Comparison of ENCODE assay signal across 30 mouse cellular contexts in genomic region chr7:19551634-19552033, GRCm38 (mm10). TPM values are rescaled to one million over a fixed set of nuclear protein-coding genes. Genes with fewer than 3 reads are reported as not detected.
DNase-seq lines count a peak whose midpoint lies in the region; ATAC-seq and TF ChIP-seq lines count a peak whose summit lies in the region.
"Had no signal": no experiment of that assay in that cellular context is flagged by ENCODE, and none has a peak within 500 bp of the region (broad histone marks: within the 10 kb centered on the region; RNA-seq: fewer than 3 reads in every experiment).

No protein-coding gene starts in this region.

- no peak overlapping the region for H3K4me3 ChIP-seq in liver, adult 2 months (ENCODE audit: insufficient read depth, low read depth, low read length)
- no peak overlapping the region for H3K4me3 ChIP-seq in liver, embryonic 11.5 days (ENCODE audit: low read depth, low read length)
- no peak overlapping the region for H3K4me3 ChIP-seq in stomach, embryonic 15.5 days (replicated peaks)
- H3K4me3 ChIP-seq in stomach, postnatal 0 days (ENCODE audit: low read depth, low read length), result no peak overlapping the region
- H3K4me3 ChIP-seq in liver, postnatal 0 days (ENCODE audit: low read depth, low read length), result no peak overlapping the region
- H3K4me3 ChIP-seq: embryonic facial prominence, embryonic 10.5 days; embryonic facial prominence, embryonic 15.5 days; forebrain, embryonic 13.5 days; liver, embryonic 13.5 days; lung, embryonic 15.5 days; midbrain, embryonic 12.5 days had no signal

- 26% methylated on average over 5 of the region's 5 CpGs for WGBS in liver, adult 2 months
- 88% methylated on average over 5 of the region's 5 CpGs for WGBS in liver, embryonic 11.5 days
- 78% methylated on average over 5 of the region's 5 CpGs for WGBS in stomach, embryonic 15.5 days
- 71% methylated on average over 5 of the region's 5 CpGs for WGBS in stomach, postnatal 0 days
- 70% methylated on average over 5 of the region's 5 CpGs for WGBS in liver, postnatal 0 days (ENCODE audit: insufficient replicate concordance)

- TF ChIP-seq CTCF in liver, adult 2 months (IDR thresholded peaks at IDR 0.05; ENCODE audit: low read depth, low read length), result no peak
- no peak for TF ChIP-seq CTCF in stomach, postnatal 0 days (IDR thresholded peaks at IDR 0.05; ENCODE audit: low read depth)
- no peak for TF ChIP-seq CTCF in liver, postnatal 0 days (IDR thresholded peaks at IDR 0.05; ENCODE audit: low read depth)

- DNase-seq in liver, adult 2 months (ENCODE audit: extremely low read depth, low read depth, low spot score), result peak; percentile 82
- no peak for DNase-seq in liver, embryonic 11.5 days (ENCODE audit: low spot score)
- DNase-seq in stomach, postnatal 0 days (ENCODE audit: low spot score), result no peak
- no peak for DNase-seq in liver, postnatal 0 days
- no peak for DNase-seq in cerebellum, adult 11 months
- DNase-seq: adrenal gland, adult 8-10 months; cerebellum, adult 8-10 months; cerebellum, postnatal 25 days; gastrocnemius, postnatal 14 days; heart, adult 18-20 months; kidney, adult 8-10 months; kidney, postnatal 4 days; layer of hippocampus, postnatal 36 days; left cerebral cortex, postnatal 4 days; liver, embryonic 13.5 days; thymus, postnatal 4 days had no signal

- H3K4me1 ChIP-seq in liver, adult 2 months (ENCODE audit: control insufficient read depth, insufficient read depth, low read length), result peaks cover 44% of the 10 kb centered on the region
- peaks cover 14% of the 10 kb centered on the region for H3K4me1 ChIP-seq in liver, embryonic 11.5 days (replicated peaks; ENCODE audit: control insufficient read depth, insufficient read depth, low read length)
- peaks cover 30% of the 10 kb centered on the region; the same call in 1 of the 2 replicates for H3K4me1 ChIP-seq in stomach, embryonic 15.5 days
- H3K4me1 ChIP-seq in stomach, postnatal 0 days (replicated peaks; ENCODE audit: control insufficient read depth, insufficient read depth), result no peaks in the 10 kb centered on the region
- peaks cover 37% of the 10 kb centered on the region for H3K4me1 ChIP-seq in liver, postnatal 0 days (ENCODE audit: insufficient read depth)
- H3K4me1 ChIP-seq: midbrain, embryonic 12.5 days had no signal

- H3K79me2 ChIP-seq in liver, adult 2 months (ENCODE audit: control insufficient read depth, insufficient read depth, low read length), result peaks cover 75% of the 10 kb centered on the region

- H3K36me3 ChIP-seq in liver, adult 2 months (ENCODE audit: control insufficient read depth, insufficient read depth, low read length), result 0 out of 2 replicates have a peak, but pooled peaks cover 2% of the 10 kb centered on the region
- peaks cover 11% of the 10 kb centered on the region for H3K36me3 ChIP-seq in liver, embryonic 11.5 days (ENCODE audit: control insufficient read depth, insufficient read depth, low read length)
- peaks cover 24% of the 10 kb centered on the region for H3K36me3 ChIP-seq in stomach, embryonic 15.5 days
- H3K36me3 ChIP-seq in stomach, postnatal 0 days (ENCODE audit: control insufficient read depth, insufficient read depth, low read length), result peaks cover 6% of the 10 kb centered on the region; the same call in 1 of the 2 replicates
- peaks cover 17% of the 10 kb centered on the region for H3K36me3 ChIP-seq in liver, postnatal 0 days (replicated peaks; ENCODE audit: insufficient read depth, low read length)

- TF ChIP-seq EP300 in stomach, postnatal 0 days (optimal IDR thresholded peaks at IDR 0.05), result no peak
- no peak for TF ChIP-seq EP300 in liver, postnatal 0 days (IDR thresholded peaks at IDR 0.05; ENCODE audit: low read depth)

- H3K9me3 ChIP-seq in liver, embryonic 11.5 days (ENCODE audit: control insufficient read depth, low read length), result no peaks in the 10 kb centered on the region
- no peaks in the 10 kb centered on the region for H3K9me3 ChIP-seq in stomach, embryonic 15.5 days
- H3K9me3 ChIP-seq in stomach, postnatal 0 days (ENCODE audit: control insufficient read depth, low read length), result no peaks in the 10 kb centered on the region
- H3K9me3 ChIP-seq in liver, postnatal 0 days (ENCODE audit: low read length), result no peaks in the 10 kb centered on the region
- H3K9me3 ChIP-seq: embryonic facial prominence, embryonic 10.5 days; embryonic facial prominence, embryonic 15.5 days; forebrain, embryonic 13.5 days; liver, embryonic 13.5 days; lung, embryonic 15.5 days; midbrain, embryonic 12.5 days had no signal

- no peak for ATAC-seq in liver, embryonic 11.5 days (replicated peaks; ENCODE audit: low FRiP score)
- ATAC-seq in stomach, embryonic 15.5 days (ENCODE audit: insufficient read depth, low FRiP score, low read depth), result no peak
- no peak for ATAC-seq in stomach, postnatal 0 days (ENCODE audit: low FRiP score, low TSS enrichment)
- peak; percentile 60 for ATAC-seq in liver, postnatal 0 days
- ATAC-seq: activated CD4-positive, CD25-positive, alpha-beta regulatory T cell, adult 4 months; forebrain, embryonic 13.5 days had no signal

- no peaks in the 10 kb centered on the region for H3K27me3 ChIP-seq in liver, adult 2 months (ENCODE audit: control insufficient read depth, insufficient read depth, low read length)
- no peaks in the 10 kb centered on the region for H3K27me3 ChIP-seq in liver, embryonic 11.5 days (replicated peaks; ENCODE audit: control insufficient read depth, insufficient read depth, low read length)
- no peaks in the 10 kb centered on the region for H3K27me3 ChIP-seq in stomach, embryonic 15.5 days (replicated peaks)
- H3K27me3 ChIP-seq in stomach, postnatal 0 days (ENCODE audit: control insufficient read depth, insufficient read depth, low read length), result no peaks in the 10 kb centered on the region
- no peaks in the 10 kb centered on the region for H3K27me3 ChIP-seq in liver, postnatal 0 days (ENCODE audit: insufficient read depth, low read length)
- H3K27me3 ChIP-seq: CH12.LX; embryonic facial prominence, embryonic 15.5 days; forebrain, embryonic 13.5 days; liver, embryonic 13.5 days; lung, embryonic 15.5 days; midbrain, embryonic 12.5 days had no signal

- peak overlapping the region; percentile 65 for H3K27ac ChIP-seq in liver, adult 2 months (replicated peaks; ENCODE audit: insufficient read depth, low read depth, low read length)
- H3K27ac ChIP-seq in liver, embryonic 11.5 days (ENCODE audit: low read depth, low read length), result no peak overlapping the region
- H3K27ac ChIP-seq in stomach, embryonic 15.5 days, result 0 out of 2 replicates have a peak overlapping the region, but pooled peaks have one; percentile 5
- no peak overlapping the region for H3K27ac ChIP-seq in stomach, postnatal 0 days (replicated peaks)
- no peak overlapping the region for H3K27ac ChIP-seq in liver, postnatal 0 days (ENCODE audit: low read depth)
- H3K27ac ChIP-seq: embryonic facial prominence, embryonic 10.5 days; embryonic facial prominence, embryonic 15.5 days; forebrain, embryonic 13.5 days; hindbrain, embryonic 14.5 days; kidney, postnatal 0 days; liver, embryonic 13.5 days; lung, embryonic 15.5 days; midbrain, embryonic 12.5 days had no signal

- H3K4me2 ChIP-seq in liver, embryonic 11.5 days, result no peak overlapping the region
- no peak overlapping the region for H3K4me2 ChIP-seq in stomach, embryonic 15.5 days
- H3K4me2 ChIP-seq in stomach, postnatal 0 days (replicated peaks; ENCODE audit: low read depth), result no peak overlapping the region
- H3K4me2 ChIP-seq in liver, postnatal 0 days (ENCODE audit: low read depth, low read length), result no peak overlapping the region
- H3K4me2 ChIP-seq: embryonic facial prominence, embryonic 15.5 days; forebrain, embryonic 13.5 days; heart, embryonic 11.5 days; hindbrain, embryonic 14.5 days; liver, embryonic 13.5 days; lung, embryonic 15.5 days; midbrain, embryonic 12.5 days had no signal

- no peak for TF ChIP-seq POLR2A in liver, adult 2 months (IDR thresholded peaks at IDR 0.05; ENCODE audit: extremely low read depth, insufficient read depth, low read length)

- no peak overlapping the region for H3K9ac ChIP-seq in liver, adult 2 months (ENCODE audit: low read depth, low read length)
- H3K9ac ChIP-seq in liver, embryonic 11.5 days (ENCODE audit: low read depth, low read length), result no peak overlapping the region
- no peak overlapping the region for H3K9ac ChIP-seq in stomach, embryonic 15.5 days
- no peak overlapping the region for H3K9ac ChIP-seq in stomach, postnatal 0 days (ENCODE audit: low read length)
- H3K9ac ChIP-seq in liver, postnatal 0 days (replicated peaks), result no peak overlapping the region
- H3K9ac ChIP-seq: embryonic facial prominence, embryonic 15.5 days; forebrain, embryonic 13.5 days; hindbrain, embryonic 14.5 days; lung, embryonic 15.5 days; midbrain, embryonic 12.5 days had no signal

RNA-seq across cellular contexts. Expression of gene Ppp1r37, which starts 11.2 kb away (rescaled TPM):
- 25.0 and 25.6 TPM in 2 replicates for total RNA-seq in liver, adult 2 months (2014; rRNA removed)
- polyA plus RNA-seq in liver, adult 2 months (2012; rRNA removed), result 82.3 and 84.2 TPM in 2 replicates
- 2.9 and 3.1 TPM in 2 replicates for polyA plus RNA-seq in liver, embryonic 11.5 days (2014; fragmentation: Nextera tagmentation; extraction: Ambion mirVana)
- polyA plus RNA-seq in stomach, embryonic 15.5 days (2015; fragmentation: Nextera tagmentation; extraction: Ambion mirVana), result 25.3 and 28.2 TPM in 2 replicates
- polyA plus RNA-seq in stomach, postnatal 0 days (2015; fragmentation: Nextera tagmentation; extraction: Ambion mirVana), result 16.5 and 21.2 TPM in 2 replicates
- polyA plus RNA-seq in liver, postnatal 0 days (2015; fragmentation: Nextera tagmentation; extraction: Ambion mirVana), result 8.1 and 8.3 TPM in 2 replicates

RNA-seq across cellular contexts. Expression of gene Zfp296, which starts 25.5 kb away (rescaled TPM):
- total RNA-seq in liver, adult 2 months (2014; rRNA removed), result 0.40 and 0.83 TPM in 2 replicates
- polyA plus RNA-seq in liver, adult 2 months (2012; rRNA removed), result 0.93 and 1.3 TPM in 2 replicates
- polyA plus RNA-seq in liver, embryonic 11.5 days (2014; fragmentation: Nextera tagmentation; extraction: Ambion mirVana), result 2.3 and 2.4 TPM in 2 replicates
- 1.7 and 2.6 TPM in 2 replicates for polyA plus RNA-seq in stomach, embryonic 15.5 days (2015; fragmentation: Nextera tagmentation; extraction: Ambion mirVana)
- polyA plus RNA-seq in stomach, postnatal 0 days (2015; fragmentation: Nextera tagmentation; extraction: Ambion mirVana), result 3.7 and 5.0 TPM in 2 replicates
- polyA plus RNA-seq in liver, postnatal 0 days (2015; fragmentation: Nextera tagmentation; extraction: Ambion mirVana), result 0.89 and 1.2 TPM in 2 replicates

RNA-seq across cellular contexts. Expression of gene Gemin7, which starts 25.8 kb away (rescaled TPM):
- total RNA-seq in liver, adult 2 months (2014; rRNA removed), result 31.2 and 40.1 TPM in 2 replicates
- polyA plus RNA-seq in liver, adult 2 months (2012; rRNA removed), result 60.2 and 61.6 TPM in 2 replicates
- 133 and 142 TPM in 2 replicates for polyA plus RNA-seq in liver, embryonic 11.5 days (2014; fragmentation: Nextera tagmentation; extraction: Ambion mirVana)
- polyA plus RNA-seq in stomach, embryonic 15.5 days (2015; fragmentation: Nextera tagmentation; extraction: Ambion mirVana), result 143 and 157 TPM in 2 replicates
- polyA plus RNA-seq in stomach, postnatal 0 days (2015; fragmentation: Nextera tagmentation; extraction: Ambion mirVana), result 108 and 114 TPM in 2 replicates
- polyA plus RNA-seq in liver, postnatal 0 days (2015; fragmentation: Nextera tagmentation; extraction: Ambion mirVana), result 61.7 and 66.9 TPM in 2 replicates

RNA-seq across cellular contexts. Expression of gene Nkpd1, which starts 34.0 kb away (rescaled TPM):
- total RNA-seq in liver, adult 2 months (2014; rRNA removed), result not detected in 2 replicates
- not detected in 2 replicates for polyA plus RNA-seq in liver, adult 2 months (2012; rRNA removed)
- not detected in 2 replicates for polyA plus RNA-seq in liver, embryonic 11.5 days (2014; fragmentation: Nextera tagmentation; extraction: Ambion mirVana)
- 0.30 and 0.83 TPM in 2 replicates for polyA plus RNA-seq in stomach, embryonic 15.5 days (2015; fragmentation: Nextera tagmentation; extraction: Ambion mirVana)
- polyA plus RNA-seq in stomach, postnatal 0 days (2015; fragmentation: Nextera tagmentation; extraction: Ambion mirVana), result 30.8 and 33.0 TPM in 2 replicates
- not detected in 2 replicates for polyA plus RNA-seq in liver, postnatal 0 days (2015; fragmentation: Nextera tagmentation; extraction: Ambion mirVana)
- total RNA-seq: gastrocnemius, postnatal 14 days; hematopoietic stem cell, adult 5-6 weeks; neutrophil, adult 5-6 weeks had no signal
- polyA plus RNA-seq: activated CD4-positive, CD25-positive, alpha-beta regulatory T cell, adult 4 months; heart, embryonic 11.5 days; heart, postnatal 0 days; kidney, postnatal 0 days; liver, embryonic 13.5 days had no signal

RNA-seq across cellular contexts. Expression of gene Trappc6a, which starts 43.4 kb away (rescaled TPM):
- 19.9 and 25.5 TPM in 2 replicates for total RNA-seq in liver, adult 2 months (2014; rRNA removed)
- 58.0 and 58.2 TPM in 2 replicates for polyA plus RNA-seq in liver, adult 2 months (2012; rRNA removed)
- 97.4 and 108 TPM in 2 replicates for polyA plus RNA-seq in liver, embryonic 11.5 days (2014; fragmentation: Nextera tagmentation; extraction: Ambion mirVana)
- polyA plus RNA-seq in stomach, embryonic 15.5 days (2015; fragmentation: Nextera tagmentation; extraction: Ambion mirVana), result 103 and 105 TPM in 2 replicates
- polyA plus RNA-seq in stomach, postnatal 0 days (2015; fragmentation: Nextera tagmentation; extraction: Ambion mirVana), result 113 and 123 TPM in 2 replicates
- polyA plus RNA-seq in liver, postnatal 0 days (2015; fragmentation: Nextera tagmentation; extraction: Ambion mirVana), result 51.6 and 52.5 TPM in 2 replicates

Comparison
In these comparisons a context has a peak if more than half of its experiments do, and no peak if none do; other contexts are left out.
1. H3K27ac ChIP-seq: peak in liver, adult 2 months (single experiment) and stomach, embryonic 15.5 days (single experiment); none in liver, embryonic 11.5 days (single experiment), stomach, postnatal 0 days (single experiment) and liver, postnatal 0 days (single experiment).